Mouse (Mus musculus): ENCODE results near the gene 1110008P14Rik. TPM values are rescaled to one million over a fixed set of nuclear protein-coding genes. Genes with fewer than 3 reads are reported as not detected.
A peak's percentile ranks its signal among the peaks of the same experiment; 100 is the strongest.

Gene 1110008P14Rik
- polyA plus RNA-seq, 1 experiment from 2014 or later, result 90.1 TPM

DNA sequence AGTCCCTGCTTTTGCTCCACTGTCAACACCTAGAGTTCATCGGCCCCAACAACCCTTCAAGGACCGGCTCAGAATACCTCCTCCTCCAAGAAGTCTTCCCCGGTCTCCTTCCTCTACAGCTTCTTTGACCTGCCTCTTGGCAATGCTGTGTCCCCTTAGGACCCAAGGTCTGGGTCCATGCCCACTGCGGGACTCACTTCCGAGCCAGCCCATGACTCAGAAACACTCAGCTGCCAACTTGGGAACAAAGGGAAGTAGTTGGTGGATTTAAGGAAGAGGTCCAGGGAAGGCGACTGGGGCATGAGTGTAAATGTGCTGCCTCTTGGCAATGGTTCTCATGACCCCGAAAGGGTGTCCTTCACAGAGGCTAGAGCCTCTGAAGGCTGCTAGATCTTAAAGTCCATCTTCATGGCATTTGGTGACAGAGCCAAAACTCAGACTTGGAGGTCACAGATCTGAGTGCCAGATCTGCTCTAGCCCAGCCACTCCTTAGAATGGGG lies 1.7 kb downstream of the 1110008P14Rik start:
- TF ChIP-seq CTCF (IDR thresholded peaks at IDR 0.05; ENCODE audit: low read depth) (no peak), EP300 (optimal IDR thresholded peaks at IDR 0.05) (no peak)
- no peak overlapping the region for H3K9ac ChIP-seq (ENCODE audit: low read length)

DNA sequence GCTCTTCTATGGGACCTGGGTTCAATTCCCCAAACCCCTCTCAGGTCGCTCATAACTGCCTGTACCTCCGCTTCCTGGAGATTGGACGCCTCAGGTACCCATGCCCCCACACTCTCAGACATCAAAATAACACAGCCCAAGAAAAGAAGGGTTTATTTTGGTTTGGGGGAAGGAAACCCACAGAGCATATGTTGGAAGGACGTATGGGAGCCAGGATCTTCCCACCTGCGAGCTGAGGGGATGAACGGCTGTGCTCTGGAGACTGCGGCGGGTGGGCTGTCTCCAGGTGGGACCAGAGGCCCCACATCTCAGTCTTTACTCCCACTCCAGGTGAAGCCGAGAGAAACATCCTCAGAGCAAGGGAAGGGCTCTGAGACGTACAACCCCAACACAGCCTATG lies 4.8 kb downstream of the 1110008P14Rik start:
- H3K9ac ChIP-seq (ENCODE audit: low read length), result no peak overlapping the region
- TF ChIP-seq EP300 (optimal IDR thresholded peaks at IDR 0.05) (no peak), CTCF (IDR thresholded peaks at IDR 0.05; ENCODE audit: low read depth) (no peak)
- H3K4me1 ChIP-seq (replicated peaks; ENCODE audit: control insufficient read depth, insufficient read depth), result no peaks in the 10 kb centered on the region
- 94% methylated on average over 9 of the region's 10 CpGs for WGBS
- ATAC-seq (ENCODE audit: low FRiP score, low TSS enrichment), result no peak
- H3K36me3 ChIP-seq (ENCODE audit: control insufficient read depth, insufficient read depth, low read length), result peaks cover 35% of the 10 kb centered on the region
- no peaks in the 10 kb centered on the region for H3K9me3 ChIP-seq (ENCODE audit: control insufficient read depth, low read length)
- H3K27ac ChIP-seq (replicated peaks), result no peak overlapping the region
- DNase-seq (ENCODE audit: low spot score), result no peak
- no peak overlapping the region for H3K4me2 ChIP-seq (replicated peaks; ENCODE audit: low read depth)
- no peak overlapping the region for H3K4me3 ChIP-seq (ENCODE audit: low read depth, low read length)
- H3K27me3 ChIP-seq (ENCODE audit: control insufficient read depth, insufficient read depth, low read length), result no peaks in the 10 kb centered on the region

More for the DNA sequence above, 1.7 kb downstream of the 1110008P14Rik start:
- Histone ChIP-seq H3K9me3 (ENCODE audit: control insufficient read depth, low read length) (no peaks in the 10 kb centered on the region), H3K4me3 (ENCODE audit: low read depth, low read length) (no peak overlapping the region), H3K27ac (replicated peaks) (no peak overlapping the region), H3K4me1 (replicated peaks; ENCODE audit: control insufficient read depth, insufficient read depth) (no peaks in the 10 kb centered on the region), H3K36me3 (ENCODE audit: control insufficient read depth, insufficient read depth, low read length) (peaks cover 27% of the 10 kb centered on the region), H3K27me3 (ENCODE audit: control insufficient read depth, insufficient read depth, low read length) (no peaks in the 10 kb centered on the region), H3K4me2 (replicated peaks; ENCODE audit: low read depth) (no peak overlapping the region)
- WGBS, result 82% methylated on average over 7 of the region's 7 CpGs
- DNase-seq (ENCODE audit: low spot score) (no peak), ATAC-seq (ENCODE audit: low FRiP score, low TSS enrichment) (no peak)

DNA sequence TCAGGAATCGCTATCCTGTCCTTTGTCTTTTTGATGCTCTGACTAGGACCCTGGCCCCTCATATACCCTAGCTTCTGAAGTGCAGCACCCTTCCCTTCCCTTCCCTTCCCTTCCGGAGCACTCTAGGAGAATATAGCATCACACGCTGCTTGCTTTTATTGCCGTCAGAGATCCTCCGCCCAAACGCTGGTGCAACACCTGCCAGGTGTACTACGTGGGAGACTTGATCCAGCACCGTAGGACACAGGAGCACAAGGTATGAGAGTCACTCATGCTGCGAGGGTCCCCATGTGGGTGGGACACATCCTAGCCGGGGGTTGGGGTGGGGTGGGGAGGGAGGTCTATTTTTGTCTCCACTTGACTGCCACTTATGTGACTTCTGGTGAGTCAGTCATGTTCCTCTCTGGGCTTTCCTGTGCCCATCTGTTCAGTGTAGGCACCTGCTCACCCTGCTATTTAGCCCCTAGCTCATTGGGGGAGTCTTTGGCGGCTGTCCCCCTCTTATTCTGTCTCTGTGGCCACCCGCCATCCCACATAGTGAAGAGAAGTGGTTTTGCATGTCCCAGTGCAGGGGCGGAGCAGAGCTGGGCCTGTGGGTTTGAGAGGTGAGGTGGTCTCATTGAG lies 6.3 kb downstream of the 1110008P14Rik start:
- Histone ChIP-seq H3K4me3 (ENCODE audit: low read depth, low read length) (no peak overlapping the region), H3K9me3 (ENCODE audit: control insufficient read depth, low read length) (no peaks in the 10 kb centered on the region), H3K36me3 (ENCODE audit: control insufficient read depth, insufficient read depth, low read length) (peaks cover 43% of the 10 kb centered on the region), H3K4me1 (replicated peaks; ENCODE audit: control insufficient read depth, insufficient read depth) (no peaks in the 10 kb centered on the region), H3K27ac (replicated peaks) (no peak overlapping the region), H3K27me3 (ENCODE audit: control insufficient read depth, insufficient read depth, low read length) (no peaks in the 10 kb centered on the region), H3K9ac (ENCODE audit: low read length) (no peak overlapping the region), H3K4me2 (replicated peaks; ENCODE audit: low read depth) (no peak overlapping the region)
- DNase-seq (ENCODE audit: low spot score), result no peak
- ATAC-seq (ENCODE audit: low FRiP score, low TSS enrichment), result no peak
- WGBS, result 89% methylated on average over 13 of the region's 13 CpGs
- TF ChIP-seq CTCF (IDR thresholded peaks at IDR 0.05; ENCODE audit: low read depth) (no peak), EP300 (optimal IDR thresholded peaks at IDR 0.05) (no peak)

DNA sequence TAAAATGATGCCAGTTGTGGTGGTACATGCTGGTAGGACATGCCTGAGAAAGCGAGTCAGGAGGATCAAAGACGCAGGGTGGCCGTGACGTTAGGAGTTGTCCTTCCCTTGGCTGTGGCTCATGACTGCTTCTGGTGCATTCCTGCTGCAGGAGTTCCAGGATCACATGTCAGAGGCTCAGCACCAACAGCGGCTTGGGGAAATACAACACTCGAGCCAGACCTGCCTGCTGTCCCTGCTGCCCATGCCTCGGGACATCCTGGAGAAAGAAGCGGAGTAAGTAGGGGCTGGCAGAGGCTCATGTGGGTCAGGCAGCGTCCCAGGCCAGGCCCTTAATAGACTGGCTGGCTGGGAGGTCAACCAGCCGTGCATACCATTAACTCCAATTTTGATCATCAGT lies 7.5 kb downstream of the 1110008P14Rik start:
- ATAC-seq (ENCODE audit: low FRiP score, low TSS enrichment), result no peak
- H3K4me3 ChIP-seq (ENCODE audit: low read depth, low read length), result no peak overlapping the region
- H3K36me3 ChIP-seq (ENCODE audit: control insufficient read depth, insufficient read depth, low read length), result peaks cover 41% of the 10 kb centered on the region

DNA sequence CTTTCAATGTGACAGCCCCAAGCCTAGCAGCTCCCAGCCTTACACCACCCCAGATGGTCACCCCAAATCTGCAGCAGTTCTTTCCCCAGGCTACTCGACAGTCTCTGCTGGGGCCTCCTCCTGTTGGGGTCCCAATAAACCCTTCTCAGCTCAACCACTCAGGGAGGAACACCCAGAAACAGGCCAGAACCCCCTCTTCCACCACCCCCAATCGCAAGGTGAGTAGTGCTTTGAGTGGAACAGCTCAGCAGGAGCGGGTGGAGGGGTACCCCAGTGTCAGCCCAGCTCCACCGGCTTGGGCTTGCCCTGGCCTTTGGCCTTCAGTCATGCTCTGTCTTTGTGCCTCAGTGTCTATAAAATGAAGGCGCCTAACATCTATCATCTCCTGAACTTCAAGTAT lies 14.4 kb downstream of the 1110008P14Rik start:
- H3K4me1 ChIP-seq (replicated peaks; ENCODE audit: control insufficient read depth, insufficient read depth), result 0 out of 2 replicates have a peak, but pooled peaks cover 5% of the 10 kb centered on the region
- H3K36me3 ChIP-seq (ENCODE audit: control insufficient read depth, insufficient read depth, low read length), result peaks cover 12% of the 10 kb centered on the region; the same call in 1 of the 2 replicates
- H3K27ac ChIP-seq (replicated peaks), result no peak overlapping the region
- H3K4me2 ChIP-seq (replicated peaks; ENCODE audit: low read depth), result no peak overlapping the region
- DNase-seq (ENCODE audit: low spot score) (no peak), ATAC-seq (ENCODE audit: low FRiP score, low TSS enrichment) (no peak)
- H3K9ac ChIP-seq (ENCODE audit: low read length), result no peak overlapping the region
- H3K27me3 ChIP-seq (ENCODE audit: control insufficient read depth, insufficient read depth, low read length), result no peaks in the 10 kb centered on the region
- WGBS, result 95% methylated on average over 5 of the region's 5 CpGs
- no peaks in the 10 kb centered on the region for H3K9me3 ChIP-seq (ENCODE audit: control insufficient read depth, low read length)
- H3K4me3 ChIP-seq (ENCODE audit: low read depth, low read length), result no peak overlapping the region
- TF ChIP-seq CTCF (IDR thresholded peaks at IDR 0.05; ENCODE audit: low read depth), result no peak
- TF ChIP-seq EP300 (optimal IDR thresholded peaks at IDR 0.05), result no peak

More for the DNA sequence above, 7.5 kb downstream of the 1110008P14Rik start:
- Histone ChIP-seq H3K9ac (ENCODE audit: low read length) (no peak overlapping the region), H3K27ac (replicated peaks) (no peak overlapping the region), H3K4me2 (replicated peaks; ENCODE audit: low read depth) (no peak overlapping the region), H3K27me3 (ENCODE audit: control insufficient read depth, insufficient read depth, low read length) (no peaks in the 10 kb centered on the region), H3K9me3 (ENCODE audit: control insufficient read depth, low read length) (no peaks in the 10 kb centered on the region), H3K4me1 (replicated peaks; ENCODE audit: control insufficient read depth, insufficient read depth) (no peaks in the 10 kb centered on the region)
- WGBS, result 90% methylated on average over 10 of the region's 10 CpGs
- DNase-seq (ENCODE audit: low spot score), result no peak
- no peak for TF ChIP-seq CTCF (IDR thresholded peaks at IDR 0.05; ENCODE audit: low read depth)
- no peak for TF ChIP-seq EP300 (optimal IDR thresholded peaks at IDR 0.05)

DNA sequence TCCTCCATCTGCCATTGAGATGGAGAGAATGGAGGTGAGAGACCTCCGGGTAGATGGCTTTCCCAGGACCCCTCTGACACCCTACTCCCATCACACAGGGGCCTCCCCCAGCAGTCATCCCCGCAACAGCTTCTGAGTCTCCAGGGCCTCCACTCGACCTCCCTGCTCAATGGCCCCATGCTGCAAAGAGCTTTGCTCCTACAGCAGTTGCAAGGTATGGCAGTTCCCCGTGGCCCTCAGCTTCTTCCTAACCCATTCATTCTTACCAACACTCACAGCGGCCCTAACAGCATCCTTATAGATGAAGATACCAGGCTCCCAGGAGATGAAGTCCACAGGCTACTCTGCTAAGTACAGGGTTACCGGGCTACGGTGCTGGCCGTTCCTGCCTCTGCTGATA lies 17.6 kb downstream of the 1110008P14Rik start:
- H3K4me2 ChIP-seq (replicated peaks; ENCODE audit: low read depth), result peak overlapping the region; percentile 79
- H3K9ac ChIP-seq (ENCODE audit: low read length), result peak overlapping the region; percentile 84; the same call in 1 of the 2 replicates
- H3K27me3 ChIP-seq (ENCODE audit: control insufficient read depth, insufficient read depth, low read length), result no peaks in the 10 kb centered on the region
- no peak overlapping the region for H3K27ac ChIP-seq (replicated peaks)
- H3K4me1 ChIP-seq (replicated peaks; ENCODE audit: control insufficient read depth, insufficient read depth), result 0 out of 2 replicates have a peak, but pooled peaks cover 5% of the 10 kb centered on the region
- no peak for TF ChIP-seq CTCF (IDR thresholded peaks at IDR 0.05; ENCODE audit: low read depth)
- no peak for TF ChIP-seq EP300 (optimal IDR thresholded peaks at IDR 0.05)
- peaks cover 2% of the 10 kb centered on the region; the same call in 1 of the 2 replicates for H3K36me3 ChIP-seq (ENCODE audit: control insufficient read depth, insufficient read depth, low read length)
- no peak for DNase-seq (ENCODE audit: low spot score)
- WGBS, result 84% methylated on average over 8 of the region's 8 CpGs
- H3K4me3 ChIP-seq (ENCODE audit: low read depth, low read length), result peak overlapping the region; percentile 66; the same call in 1 of the 2 replicates
- no peaks in the 10 kb centered on the region for H3K9me3 ChIP-seq (ENCODE audit: control insufficient read depth, low read length)
- ATAC-seq (ENCODE audit: low FRiP score, low TSS enrichment), result no peak
